Mouse (Mus musculus) left cerebral cortex, adult 9 months (tissue): ENCODE data around the gene Midn.
A peak's percentile ranks its signal among the peaks of the same experiment; 100 is the strongest.
"Not testable (repeated sequence)": the region's sequence is repeated elsewhere in the genome, so short reads cannot be mapped to it uniquely, and the experiment has no call there.

ENCODE experiments used
- DNase-seq, 2 experiments: peaks; one replicate each; pipeline ENCODE4 v3.0.0; 2022; ENCODE audit warnings: low spot score in 2 of 2

Midn gene

GRCm38 (mm10) chr10:80158307-80158986, 10.4 kb downstream of the Midn start:
- no peak for DNase-seq

GRCm38 (mm10) chr10:80159021-80159560, 11.0 kb downstream of the Midn start:
- DNase-seq = peak in 1 of 2 experiments; percentile 61

GRCm38 (mm10) chr10:80159561-80160454, 11.7 kb downstream of the Midn start:
- DNase-seq = peak; percentile 99

GRCm38 (mm10) chr10:80160455-80161371, 12.6 kb downstream of the Midn start:
- DNase-seq = no peak

- DNase-seq = no peak
Observed at GRCm38 (mm10) chr10:80161522-80162242, 13.6 kb downstream of the Midn start.

- no peak for DNase-seq
Observed at GRCm38 (mm10) chr10:80162243-80162608, 14.2 kb downstream of the Midn start.

- DNase-seq = no peak
Observed at GRCm38 (mm10) chr10:80162716-80163299, 14.7 kb downstream of the Midn start.

- DNase-seq = no peak
Observed at GRCm38 (mm10) chr10:80163721-80164120, 15.6 kb downstream of the Midn start.

- no peak for DNase-seq
Observed at GRCm38 (mm10) chr10:80164161-80164997, 16.3 kb downstream of the Midn start.

- peak; percentile 89 to 99 for DNase-seq
Observed at GRCm38 (mm10) chr10:80164998-80165344, 16.9 kb downstream of the Midn start.

GRCm38 (mm10) chr10:80165392-80166128, 17.5 kb downstream of the Midn start, which contains the start of gene Cirbp:
Gene Cirbp, plus strand, starts transcription at chr10:80165985.
- DNase-seq = peak in 1 of 2 experiments; percentile 71

- DNase-seq = not testable (repeated sequence)
Observed at GRCm38 (mm10) chr10:80166136-80166535, 18.1 kb downstream of the Midn start.

- DNase-seq = peak; percentile 92 to 98
Observed at GRCm38 (mm10) chr10:80167460-80168037, 19.5 kb downstream of the Midn start.

GRCm38 (mm10) chr10:80168038-80168661, 20.1 kb downstream of the Midn start:
- peak in 1 of 2 experiments; percentile 93 for DNase-seq

GRCm38 (mm10) chr10:80169070-80169469, 21.0 kb downstream of the Midn start:
- no peak for DNase-seq

GRCm38 (mm10) chr10:80169651-80170050, 21.6 kb downstream of the Midn start:
- DNase-seq = no peak

- peak in 1 of 2 experiments; percentile 7 for DNase-seq
Observed at GRCm38 (mm10) chr10:80170052-80170451, 22.0 kb downstream of the Midn start.

- DNase-seq = peak in 1 of 2 experiments; percentile 18
Observed at GRCm38 (mm10) chr10:80170601-80171021, 22.5 kb downstream of the Midn start.
